Mouse (Mus musculus): ENCODE measurements at regions not wholly inside any gene's neighbourhood (a gene's known extent, or its start where the extent isn't known, plus 50 kb on each side); places are given as distances from the start of the nearest gene placed in this dataset.

DNA sequence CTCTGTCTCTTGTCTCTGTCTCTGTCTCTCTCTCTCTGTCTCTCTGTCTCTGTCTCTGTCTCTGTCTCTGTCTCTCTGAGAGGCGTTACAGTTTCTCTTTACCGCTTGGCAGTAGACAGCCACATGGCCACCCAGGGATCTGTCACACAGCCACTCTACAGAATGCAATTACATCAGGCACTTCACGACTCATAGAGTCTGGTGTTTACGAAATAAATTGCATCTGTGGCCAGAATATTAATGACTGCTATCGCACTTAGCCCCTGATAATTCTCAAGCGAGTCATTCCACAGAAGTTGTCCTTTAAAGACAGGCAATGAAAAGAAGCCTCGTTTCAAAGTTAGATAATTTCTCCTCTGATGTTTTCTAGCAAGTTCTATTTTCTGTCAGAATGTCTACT, 170.9 kb upstream of the Phyhipl start:
- H3K79me2 ChIP-seq (ENCODE audit: control insufficient read depth, insufficient read depth): no peaks in the 10 kb centered on the region
- no peak overlapping the region for H3K4me3 ChIP-seq
- H3K27me3 ChIP-seq (ENCODE audit: control insufficient read depth, insufficient read depth, insufficient read length): no peaks in the 10 kb centered on the region
- H3ac ChIP-seq (ENCODE audit: control insufficient read depth, insufficient read length): no peak overlapping the region
- no peaks in the 10 kb centered on the region for H3K36me3 ChIP-seq (ENCODE audit: control insufficient read depth, insufficient read depth)
- no peak overlapping the region for H3K4me2 ChIP-seq (ENCODE audit: low read depth)
- TF ChIP-seq REST (IDR thresholded peaks at IDR 0.05; ENCODE audit: insufficient read depth, insufficient read length) (no peak), USF1 (IDR thresholded peaks at IDR 0.05; ENCODE audit: low read depth) (no peak), MAX (IDR thresholded peaks at IDR 0.05; ENCODE audit: low read depth) (no peak), POLR2A (IDR thresholded peaks at IDR 0.05; ENCODE audit: insufficient read length, low read depth) (no peak), CEBPB (IDR thresholded peaks at IDR 0.05; ENCODE audit: insufficient read depth, poor library complexity, severe bottlenecking) (no peak), TCF3 (IDR thresholded peaks at IDR 0.05; ENCODE audit: insufficient read length, low read depth) (no peak), MYOG (IDR thresholded peaks at IDR 0.05; ENCODE audit: control insufficient read depth in 1 of 3, insufficient read depth in 1 of 3, insufficient read length in 2 of 3, low read depth in 2 of 3) (no peak), E2F4 (IDR thresholded peaks at IDR 0.05; ENCODE audit: insufficient read depth) (no peak), POLR2AphosphoS2 (IDR thresholded peaks at IDR 0.05; ENCODE audit: insufficient read length, low read depth) (no peak), MYOD1 (IDR thresholded peaks at IDR 0.05; ENCODE audit: control insufficient read depth in 1 of 3, insufficient read length in 2 of 3, low read depth in 2 of 3) (no peak), TCF12 (IDR thresholded peaks at IDR 0.05; ENCODE audit: insufficient read depth, poor library complexity, severe bottlenecking) (no peak), SRF (IDR thresholded peaks at IDR 0.05; ENCODE audit: control insufficient read depth, insufficient read length, low read depth) (no peak)

DNA sequence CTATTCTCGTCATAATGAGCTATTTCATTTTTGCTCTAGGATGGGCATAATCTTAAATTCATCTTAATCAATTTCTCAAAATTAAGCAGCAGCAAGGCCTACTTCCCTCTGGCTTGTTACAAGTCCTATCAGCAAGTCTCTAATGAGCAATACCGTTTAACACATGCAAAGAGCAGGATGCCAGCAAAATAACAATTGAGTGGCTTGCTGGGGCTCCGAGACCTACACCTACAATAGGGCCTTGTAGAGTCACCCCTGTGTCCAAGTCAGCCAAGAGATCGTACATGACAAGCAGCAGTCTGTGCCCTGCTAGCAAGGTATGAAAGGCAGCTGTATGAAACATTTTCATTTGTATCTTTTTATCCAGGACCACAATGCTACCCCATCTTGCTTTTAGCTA, 169.7 kb upstream of the Phyhipl start:
- Histone ChIP-seq H3K4me2 (ENCODE audit: low read depth) (no peak overlapping the region), H3K4me3 (no peak overlapping the region), H3K79me2 (ENCODE audit: control insufficient read depth, insufficient read depth) (no peaks in the 10 kb centered on the region), H3ac (ENCODE audit: control insufficient read depth, insufficient read length) (no peak overlapping the region), H3K27me3 (ENCODE audit: control insufficient read depth, insufficient read depth, insufficient read length) (no peaks in the 10 kb centered on the region), H3K36me3 (ENCODE audit: control insufficient read depth, insufficient read depth) (no peaks in the 10 kb centered on the region)
- TF ChIP-seq TCF12 (IDR thresholded peaks at IDR 0.05; ENCODE audit: insufficient read depth, poor library complexity, severe bottlenecking): no peak
- no peak for TF ChIP-seq SRF (IDR thresholded peaks at IDR 0.05; ENCODE audit: control insufficient read depth, insufficient read length, low read depth)
- TF ChIP-seq TCF3 (IDR thresholded peaks at IDR 0.05; ENCODE audit: insufficient read length, low read depth): no peak
- no peak for TF ChIP-seq MYOD1 (IDR thresholded peaks at IDR 0.05; ENCODE audit: control insufficient read depth in 1 of 3, insufficient read length in 2 of 3, low read depth in 2 of 3)
- no peak for TF ChIP-seq CEBPB (IDR thresholded peaks at IDR 0.05; ENCODE audit: insufficient read depth, poor library complexity, severe bottlenecking)
- TF ChIP-seq REST (IDR thresholded peaks at IDR 0.05; ENCODE audit: insufficient read depth, insufficient read length): no peak
- no peak for TF ChIP-seq USF1 (IDR thresholded peaks at IDR 0.05; ENCODE audit: low read depth)
- no peak for TF ChIP-seq E2F4 (IDR thresholded peaks at IDR 0.05; ENCODE audit: insufficient read depth)
- TF ChIP-seq POLR2A (IDR thresholded peaks at IDR 0.05; ENCODE audit: insufficient read length, low read depth): no peak
- no peak for TF ChIP-seq POLR2AphosphoS2 (IDR thresholded peaks at IDR 0.05; ENCODE audit: insufficient read length, low read depth)
- no peak for TF ChIP-seq MAX (IDR thresholded peaks at IDR 0.05; ENCODE audit: low read depth)

DNA sequence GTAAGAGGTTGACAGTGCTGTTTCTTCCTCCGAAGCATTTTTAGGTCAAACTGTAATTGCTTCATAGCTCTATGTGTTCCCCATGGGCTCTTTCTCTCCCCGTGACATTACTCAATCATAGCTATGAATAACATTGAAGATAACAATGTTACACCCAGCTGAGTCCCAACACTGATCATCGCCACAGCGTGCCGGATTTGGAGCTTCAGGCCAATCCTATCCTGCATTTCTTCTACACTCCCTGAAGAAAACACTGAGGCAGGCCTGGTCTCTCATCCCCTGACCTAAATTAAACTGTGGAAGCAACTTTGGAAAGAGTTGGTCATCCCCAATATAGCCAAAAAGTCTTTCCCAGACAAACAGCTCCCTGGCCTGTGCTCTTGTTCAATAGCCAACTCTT, 168.7 kb upstream of the Phyhipl start:
- H3K4me3 ChIP-seq: no peak overlapping the region
- no peak overlapping the region for H3K4me2 ChIP-seq (ENCODE audit: low read depth)
- no peak overlapping the region for H3ac ChIP-seq (ENCODE audit: control insufficient read depth, insufficient read length)
- no peaks in the 10 kb centered on the region for H3K79me2 ChIP-seq (ENCODE audit: control insufficient read depth, insufficient read depth)
- TF ChIP-seq USF1 (IDR thresholded peaks at IDR 0.05; ENCODE audit: low read depth) (no peak), E2F4 (IDR thresholded peaks at IDR 0.05; ENCODE audit: insufficient read depth) (no peak), MAX (IDR thresholded peaks at IDR 0.05; ENCODE audit: low read depth) (no peak), POLR2AphosphoS2 (IDR thresholded peaks at IDR 0.05; ENCODE audit: insufficient read length, low read depth) (no peak), MYOD1 (IDR thresholded peaks at IDR 0.05; ENCODE audit: control insufficient read depth in 1 of 3, insufficient read length in 2 of 3, low read depth in 2 of 3) (no peak), TCF3 (IDR thresholded peaks at IDR 0.05; ENCODE audit: insufficient read length, low read depth) (no peak), MYOG (IDR thresholded peaks at IDR 0.05; ENCODE audit: control insufficient read depth in 1 of 3, insufficient read depth in 1 of 3, insufficient read length in 2 of 3, low read depth in 2 of 3) (no peak), POLR2A (IDR thresholded peaks at IDR 0.05; ENCODE audit: insufficient read length, low read depth) (no peak)
- H3K36me3 ChIP-seq (ENCODE audit: control insufficient read depth, insufficient read depth): no peaks in the 10 kb centered on the region
- no peaks in the 10 kb centered on the region for H3K27me3 ChIP-seq (ENCODE audit: control insufficient read depth, insufficient read depth, insufficient read length)

DNA sequence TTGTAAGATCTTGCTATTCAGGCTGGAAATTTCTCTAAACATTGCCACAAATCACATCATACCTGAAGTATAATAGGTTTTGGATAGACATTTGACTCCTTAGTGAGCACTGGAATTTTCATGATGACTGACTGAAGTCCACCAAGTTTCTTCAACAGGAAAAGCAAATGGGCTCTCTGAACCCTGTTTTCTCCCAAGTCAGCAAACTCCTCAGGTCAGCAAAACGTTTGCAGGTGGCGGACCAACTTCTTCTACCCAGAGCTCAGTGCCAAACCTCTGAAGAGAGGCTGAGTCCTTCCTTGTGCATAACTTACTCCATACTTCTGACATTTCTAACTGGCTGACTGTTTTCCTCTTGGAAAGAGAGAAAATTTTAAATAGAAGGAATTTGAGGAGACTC, 164.2 kb upstream of the Phyhipl start:
- Histone ChIP-seq H3K36me3 (ENCODE audit: control insufficient read depth, insufficient read depth) (no peaks in the 10 kb centered on the region), H3K4me3 (no peak overlapping the region), H3ac (ENCODE audit: control insufficient read depth, insufficient read length) (no peak overlapping the region), H3K79me2 (ENCODE audit: control insufficient read depth, insufficient read depth) (no peaks in the 10 kb centered on the region), H3K27me3 (ENCODE audit: control insufficient read depth, insufficient read depth, insufficient read length) (no peaks in the 10 kb centered on the region), H3K4me2 (ENCODE audit: low read depth) (no peak overlapping the region)
- no peak for TF ChIP-seq MAX (IDR thresholded peaks at IDR 0.05; ENCODE audit: low read depth)
- TF ChIP-seq REST (IDR thresholded peaks at IDR 0.05; ENCODE audit: insufficient read depth, insufficient read length): no peak
- no peak for TF ChIP-seq MYOD1 (IDR thresholded peaks at IDR 0.05; ENCODE audit: control insufficient read depth in 1 of 3, insufficient read length in 2 of 3, low read depth in 2 of 3)
- TF ChIP-seq MYOG (IDR thresholded peaks at IDR 0.05; ENCODE audit: control insufficient read depth in 1 of 3, insufficient read depth in 1 of 3, insufficient read length in 2 of 3, low read depth in 2 of 3): no peak
- no peak for TF ChIP-seq POLR2A (IDR thresholded peaks at IDR 0.05; ENCODE audit: insufficient read length, low read depth)
- TF ChIP-seq TCF3 (IDR thresholded peaks at IDR 0.05; ENCODE audit: insufficient read length, low read depth): no peak
- TF ChIP-seq SRF (IDR thresholded peaks at IDR 0.05; ENCODE audit: control insufficient read depth, insufficient read length, low read depth): no peak
- TF ChIP-seq TCF12 (IDR thresholded peaks at IDR 0.05; ENCODE audit: insufficient read depth, poor library complexity, severe bottlenecking): no peak
- no peak for TF ChIP-seq E2F4 (IDR thresholded peaks at IDR 0.05; ENCODE audit: insufficient read depth)
- no peak for TF ChIP-seq USF1 (IDR thresholded peaks at IDR 0.05; ENCODE audit: low read depth)
- no peak for TF ChIP-seq POLR2AphosphoS2 (IDR thresholded peaks at IDR 0.05; ENCODE audit: insufficient read length, low read depth)
- TF ChIP-seq CEBPB (IDR thresholded peaks at IDR 0.05; ENCODE audit: insufficient read depth, poor library complexity, severe bottlenecking): no peak
